Mouse (Mus musculus) layer of hippocampus, adult 18-20 months (tissue): ENCODE results near the gene Lyl1. TPM values are rescaled to one million over a fixed set of nuclear protein-coding genes. Genes with fewer than 3 reads are reported as not detected.

ENCODE experiments used
- DNase-seq, 2 experiments: peaks; one replicate each; pipeline ENCODE4 v3.0.0; 2022; ENCODE audit warnings: low spot score in 2 of 2
- long read RNA-seq: library from polyadenylated mRNA; stranded (forward); transcript quantifications from one replicate; pipeline ENCODE4 v2.0.0, GENCODE M21; 2021
- total RNA-seq, 2 experiments: library from RNA; stranded (reverse); gene quantifications; 2 replicates each; pipeline ENCODE4 v1.2.3; 2021

Gene Lyl1
- total RNA-seq = 1 to 10 TPM; 2.0 to 2.2 TPM
- long read RNA-seq, partial matches to known transcripts = 0 of 1 reads
- long read RNA-seq, other reads (novel, unspliced or antisense) = 0 of 1 reads

- no peak for DNase-seq
These were observed at the start of gene Lyl1 for GRCm38 (mm10) chr8:84700941-84701911. Gene Lyl1 (plus strand): TSS chr8:84701457.

GRCm38 (mm10) chr8:84653092-84653631 is 48.1 kb upstream of the Lyl1 start:
- DNase-seq = no peak

- no peak for DNase-seq
These were observed 46.7 kb upstream of the Lyl1 start for GRCm38 (mm10) chr8:84654597-84654996.

GRCm38 (mm10) chr8:84655336-84656190 is 45.7 kb upstream of the Lyl1 start:
- DNase-seq = no peak

GRCm38 (mm10) chr8:84656191-84656525 is 45.1 kb upstream of the Lyl1 start:
- no peak for DNase-seq

- DNase-seq = no peak
These were observed 44.6 kb upstream of the Lyl1 start for GRCm38 (mm10) chr8:84656641-84657126.

- no peak for DNase-seq
These were observed 44.1 kb upstream of the Lyl1 start for GRCm38 (mm10) chr8:84657203-84657602.

- no peak for DNase-seq
These were observed 43.6 kb upstream of the Lyl1 start for GRCm38 (mm10) chr8:84657680-84658079.

GRCm38 (mm10) chr8:84658951-84659350 is 42.3 kb upstream of the Lyl1 start:
- no peak for DNase-seq

- no peak for DNase-seq
These were observed 41.1 kb upstream of the Lyl1 start for GRCm38 (mm10) chr8:84659936-84660818.

- no peak for DNase-seq
These were observed 40.3 kb upstream of the Lyl1 start for GRCm38 (mm10) chr8:84660819-84661457.

GRCm38 (mm10) chr8:84661458-84661871 is 39.8 kb upstream of the Lyl1 start:
- DNase-seq = no peak

GRCm38 (mm10) chr8:84661961-84662571 is 39.2 kb upstream of the Lyl1 start:
- DNase-seq = no peak

- peak; percentile 81 to 93 for DNase-seq
These were observed 38.6 kb upstream of the Lyl1 start, which contains the start of gene Ier2 for GRCm38 (mm10) chr8:84662581-84663065. Gene Ier2 (minus strand): TSS chr8:84662852.

- DNase-seq = peak; percentile 94 to 97
These were observed 37.6 kb upstream of the Lyl1 start for GRCm38 (mm10) chr8:84663483-84664327.

- peak; percentile 74 to 89 for DNase-seq
These were observed 36.5 kb upstream of the Lyl1 start for GRCm38 (mm10) chr8:84664566-84665384.

GRCm38 (mm10) chr8:84665385-84665893 is 35.8 kb upstream of the Lyl1 start:
- no peak for DNase-seq
